Mouse (Mus musculus) midbrain, embryonic 15.5 days (tissue): ENCODE measurements at regions not wholly inside any gene's neighbourhood (a gene's known extent, or its start where the extent isn't known, plus 50 kb on each side); places are given as distances from the start of the nearest gene placed in this dataset.
"Not testable (repeated sequence)": the region's sequence is repeated elsewhere in the genome, so short reads cannot be mapped to it uniquely, and the experiment has no call there.

Source experiments
- ATAC-seq: fragments of 200-750 bp; cut with Nextera tagmentation; replicated peaks from 2 replicates; pipeline ENCODE4 v1.8.0; 2017; ENCODE audit warnings: moderate TSS enrichment
- H3K27ac ChIP-seq: fragments of 300-500 bp; sonication (generic); 2 replicates; pipeline ENCODE4 v1.5.1; 2015; ENCODE audit warnings: mild to moderate bottlenecking, inconsistent platforms
- H3K27me3 ChIP-seq: fragments of 300-500 bp; sonication (generic); replicated peaks from 2 replicates; pipeline ENCODE4 v1.6.1; 2015; ENCODE audit warnings: inconsistent platforms
- H3K36me3 ChIP-seq: fragments of 300-500 bp; sonication (generic); replicated peaks from 2 replicates; pipeline ENCODE4 v1.6.1; 2015; ENCODE audit warnings: inconsistent platforms
- H3K4me1 ChIP-seq: fragments of 300-500 bp; sonication (generic); 2 replicates; pipeline ENCODE4 v1.6.1; 2015; ENCODE audit warnings: inconsistent platforms
- H3K4me2 ChIP-seq: fragments of 300-500 bp; sonication (generic); 2 replicates; pipeline ENCODE4 v1.6.1; 2015; ENCODE audit warnings: inconsistent platforms, mild to moderate bottlenecking, moderate library complexity
- H3K4me3 ChIP-seq: fragments of 300-500 bp; sonication (generic); 2 replicates; pipeline ENCODE4 v1.5.1; 2015; ENCODE audit warnings: mild to moderate bottlenecking, inconsistent platforms
- H3K9ac ChIP-seq: fragments of 300-500 bp; sonication (generic); 2 replicates; pipeline ENCODE4 v1.6.1; 2015; ENCODE audit warnings: mild to moderate bottlenecking, inconsistent platforms
- H3K9me3 ChIP-seq: fragments of 300-500 bp; sonication (generic); 2 replicates; pipeline ENCODE4 v1.6.1; 2016; ENCODE audit warnings: inconsistent platforms
- WGBS: fragments of 180-500 bp; shearing (Covaris S2); methylation state at CpG from one replicate; pipeline ENCODE4 v1.1.7; 2015; ENCODE audit warnings: mixed read lengths; 5-methylcytosine and 5-hydroxymethylcytosine counted together

GRCm38 (mm10) chr4:10399649-10400048, 474.6 kb upstream of the 2610301B20Rik start:
- Histone ChIP-seq H3K9me3 (no peaks in the 10 kb centered on the region), H3K4me3 (no peak overlapping the region), H3K27me3 (no peaks in the 10 kb centered on the region), H3K27ac (no peak overlapping the region), H3K4me1 (no peaks in the 10 kb centered on the region), H3K4me2 (no peak overlapping the region), H3K36me3 (no peaks in the 10 kb centered on the region), H3K9ac (no peak overlapping the region)
- no peak for ATAC-seq
- WGBS = 31% methylated on average over 1 of the region's 1 CpGs

GRCm38 (mm10) chr4:10402928-10403327, 471.4 kb upstream of the 2610301B20Rik start:
- Histone ChIP-seq H3K27ac (no peak overlapping the region), H3K4me1 (no peaks in the 10 kb centered on the region), H3K9ac (no peak overlapping the region)

GRCm38 (mm10) chr4:10404438-10404837, 469.9 kb upstream of the 2610301B20Rik start:
- no peaks in the 10 kb centered on the region for H3K9me3 ChIP-seq
- no peak for ATAC-seq
- 58% methylated on average over 5 of the region's 5 CpGs for WGBS

More at GRCm38 (mm10) chr4:10402928-10403327, 471.4 kb upstream of the 2610301B20Rik start:
- Histone ChIP-seq H3K9me3 (no peaks in the 10 kb centered on the region), H3K4me3 (no peak overlapping the region), H3K27me3 (no peaks in the 10 kb centered on the region), H3K4me2 (no peak overlapping the region), H3K36me3 (no peaks in the 10 kb centered on the region)
- no peak for ATAC-seq

GRCm38 (mm10) chr4:10405102-10405501, 469.2 kb upstream of the 2610301B20Rik start:
- no peaks in the 10 kb centered on the region for H3K9me3 ChIP-seq
- no peaks in the 10 kb centered on the region for H3K36me3 ChIP-seq
- H3K9ac ChIP-seq = no peak overlapping the region
- no peak overlapping the region for H3K4me2 ChIP-seq
- no peak overlapping the region for H3K27ac ChIP-seq
- no peaks in the 10 kb centered on the region for H3K27me3 ChIP-seq
- no peak overlapping the region for H3K4me3 ChIP-seq
- H3K4me1 ChIP-seq = no peaks in the 10 kb centered on the region
- 72% methylated on average over 2 of the region's 2 CpGs for WGBS
- ATAC-seq = no peak

More at GRCm38 (mm10) chr4:10404438-10404837, 469.9 kb upstream of the 2610301B20Rik start:
- Histone ChIP-seq H3K27me3 (no peaks in the 10 kb centered on the region), H3K4me1 (no peaks in the 10 kb centered on the region), H3K4me2 (no peak overlapping the region), H3K36me3 (no peaks in the 10 kb centered on the region), H3K4me3 (no peak overlapping the region), H3K9ac (no peak overlapping the region), H3K27ac (no peak overlapping the region)

- Histone ChIP-seq H3K4me2 (no peak overlapping the region), H3K4me1 (no peaks in the 10 kb centered on the region), H3K4me3 (no peak overlapping the region), H3K9ac (no peak overlapping the region), H3K9me3 (no peaks in the 10 kb centered on the region), H3K27ac (no peak overlapping the region), H3K36me3 (no peaks in the 10 kb centered on the region), H3K27me3 (no peaks in the 10 kb centered on the region)
- no peak for ATAC-seq
Measured at GRCm38 (mm10) chr4:10414274-10414673, 460.0 kb upstream of the 2610301B20Rik start.

- Histone ChIP-seq H3K27ac (no peak overlapping the region), H3K9me3 (no peaks in the 10 kb centered on the region), H3K4me3 (no peak overlapping the region), H3K9ac (no peak overlapping the region), H3K4me1 (no peaks in the 10 kb centered on the region), H3K36me3 (no peaks in the 10 kb centered on the region), H3K27me3 (no peaks in the 10 kb centered on the region), H3K4me2 (no peak overlapping the region)
- WGBS = 75% methylated on average over 1 of the region's 1 CpGs
- no peak for ATAC-seq
Measured at GRCm38 (mm10) chr4:10421354-10421753, 452.9 kb upstream of the 2610301B20Rik start.

GRCm38 (mm10) chr4:10434438-10434837, 439.9 kb upstream of the 2610301B20Rik start:
- no peak overlapping the region for H3K4me3 ChIP-seq
- 93% methylated on average over 4 of the region's 4 CpGs for WGBS
- no peaks in the 10 kb centered on the region for H3K36me3 ChIP-seq
- H3K27ac ChIP-seq = no peak overlapping the region
- no peaks in the 10 kb centered on the region for H3K27me3 ChIP-seq
- H3K9ac ChIP-seq = no peak overlapping the region
- ATAC-seq = no peak
- H3K4me1 ChIP-seq = no peaks in the 10 kb centered on the region
- H3K4me2 ChIP-seq = no peak overlapping the region
- no peaks in the 10 kb centered on the region for H3K9me3 ChIP-seq

GRCm38 (mm10) chr4:10439921-10440320, 434.4 kb upstream of the 2610301B20Rik start:
- H3K9ac ChIP-seq, ATAC-seq, H3K27ac ChIP-seq, H3K27me3 ChIP-seq, H3K36me3 ChIP-seq, H3K4me2 ChIP-seq, H3K4me3 ChIP-seq, H3K4me1 ChIP-seq, H3K9me3 ChIP-seq: not testable (repeated sequence)

GRCm38 (mm10) chr4:10459603-10460002, 414.7 kb upstream of the 2610301B20Rik start:
- Histone ChIP-seq H3K36me3 (no peaks in the 10 kb centered on the region), H3K4me2 (no peak overlapping the region), H3K9ac (no peak overlapping the region), H3K4me1 (no peaks in the 10 kb centered on the region), H3K9me3 (no peaks in the 10 kb centered on the region), H3K27me3 (no peaks in the 10 kb centered on the region), H3K4me3 (no peak overlapping the region), H3K27ac (no peak overlapping the region)
- no peak for ATAC-seq
- WGBS = 9% methylated on average over 1 of the region's 1 CpGs

- no peak for ATAC-seq
- no peak overlapping the region for H3K27ac ChIP-seq
- H3K4me3 ChIP-seq = no peak overlapping the region
- no peaks in the 10 kb centered on the region for H3K27me3 ChIP-seq
- H3K4me2 ChIP-seq = no peak overlapping the region
- no peaks in the 10 kb centered on the region for H3K36me3 ChIP-seq
- 71% methylated on average over 1 of the region's 1 CpGs for WGBS
- no peak overlapping the region for H3K9ac ChIP-seq
- H3K9me3 ChIP-seq = no peaks in the 10 kb centered on the region
- no peaks in the 10 kb centered on the region for H3K4me1 ChIP-seq
Measured at GRCm38 (mm10) chr4:10480936-10481335, 393.4 kb upstream of the 2610301B20Rik start.

- Histone ChIP-seq H3K4me3 (no peak overlapping the region), H3K36me3 (no peaks in the 10 kb centered on the region), H3K9ac (no peak overlapping the region), H3K4me1 (no peaks in the 10 kb centered on the region), H3K9me3 (no peaks in the 10 kb centered on the region), H3K27me3 (no peaks in the 10 kb centered on the region), H3K4me2 (no peak overlapping the region), H3K27ac (no peak overlapping the region)
- WGBS = 63% methylated on average over 6 of the region's 6 CpGs
- ATAC-seq = no peak
Measured at GRCm38 (mm10) chr4:10508163-10508821, 366.0 kb upstream of the 2610301B20Rik start.

- no peaks in the 10 kb centered on the region for H3K9me3 ChIP-seq
- H3K4me1 ChIP-seq = no peaks in the 10 kb centered on the region
- no peak overlapping the region for H3K27ac ChIP-seq
- H3K27me3 ChIP-seq = no peaks in the 10 kb centered on the region
- no peak overlapping the region for H3K9ac ChIP-seq
- H3K4me2 ChIP-seq = no peak overlapping the region
- H3K4me3 ChIP-seq = no peak overlapping the region
- ATAC-seq = no peak
- 72% methylated on average over 3 of the region's 3 CpGs for WGBS
- H3K36me3 ChIP-seq = no peaks in the 10 kb centered on the region
Measured at GRCm38 (mm10) chr4:10510013-10510412, 364.3 kb upstream of the 2610301B20Rik start.

- H3K27me3 ChIP-seq = no peaks in the 10 kb centered on the region
- peak; percentile 83; the same call in 1 of the 2 replicates for ATAC-seq
- H3K4me2 ChIP-seq = no peak overlapping the region
- no peaks in the 10 kb centered on the region for H3K36me3 ChIP-seq
- H3K9me3 ChIP-seq = no peaks in the 10 kb centered on the region
- no peak overlapping the region for H3K9ac ChIP-seq
- H3K27ac ChIP-seq = no peak overlapping the region
- 0% methylated on average over 2 of the region's 2 CpGs for WGBS
- no peak overlapping the region for H3K4me3 ChIP-seq
- no peaks in the 10 kb centered on the region for H3K4me1 ChIP-seq
Measured at GRCm38 (mm10) chr4:10550711-10551305, 323.5 kb upstream of the 2610301B20Rik start.
